Mouse (Mus musculus) megakaryocyte, embryonic 14.5 days (primary cell): ENCODE data around the gene Hist1h4d.

ENCODE experiments used
- FLI1 ChIP-seq: IDR thresholded peaks from 2 replicates; pipeline ENCODE4 v1.6.1; 2012; ENCODE audit warnings: low read length, inconsistent platforms, mixed read lengths
- GATA1 ChIP-seq: IDR thresholded peaks from 3 replicates; pipeline ENCODE4 v1.6.1; 2012; ENCODE audit warnings: mixed read lengths, low read length, inconsistent platforms, borderline replicate concordance

DNA sequence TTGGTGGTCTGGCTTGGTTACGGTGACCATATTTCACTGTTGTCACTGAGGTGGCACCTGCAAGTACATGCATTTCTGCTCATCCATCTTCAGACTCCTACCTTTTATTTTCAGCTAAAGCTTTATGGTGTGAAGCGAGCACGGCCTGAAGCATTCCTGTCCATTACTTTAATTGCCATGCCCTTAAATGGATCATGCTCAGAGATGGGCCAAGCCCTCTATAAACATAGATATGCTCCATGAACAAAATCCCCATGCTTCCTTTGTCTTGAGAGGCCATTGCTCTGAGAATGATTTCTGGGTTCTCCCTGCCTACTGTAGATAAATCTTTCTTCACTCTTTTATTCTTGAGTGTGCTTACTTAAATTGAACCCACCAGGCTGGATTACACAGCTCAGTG lies 23.1 kb downstream of the Hist1h4d start:
- TF ChIP-seq GATA1 (no peak), FLI1 (no peak)
